Mouse (Mus musculus): ENCODE data around the gene Lgals7. TPM values are rescaled to one million over a fixed set of nuclear protein-coding genes. Genes with fewer than 3 reads are reported as not detected.
A peak's percentile ranks its signal among the peaks of the same experiment; 100 is the strongest.

The Lgals7 gene
- polyA plus RNA-seq, 1 experiment from 2014 or later = 1.9 TPM

GRCm38 (mm10) chr7:28833723-28834347, 29.8 kb upstream of the Lgals7 start, which contains the start of gene Lgals4:
Lgals4 (plus strand) TSS chr7:28833854.
- no peak for DNase-seq (ENCODE audit: low spot score)
- Histone ChIP-seq H3K27me3 (replicated peaks; ENCODE audit: low read depth, poor library complexity, severe bottlenecking) (no peaks in the 10 kb centered on the region), H3K27ac (replicated peaks) (no peak within 1 kb of the TSS), H3K9me3 (0 out of 2 replicates have a peak, but pooled peaks cover 4% of the 10 kb centered on the region), H3K4me3 (no peak within 1 kb of the TSS), H3K36me3 (replicated peaks) (peaks cover 30% of the 10 kb centered on the region), H3K4me1 (no peaks in the 10 kb centered on the region)
- WGBS = 80% methylated on average over 6 of the region's 6 CpGs

DNA sequence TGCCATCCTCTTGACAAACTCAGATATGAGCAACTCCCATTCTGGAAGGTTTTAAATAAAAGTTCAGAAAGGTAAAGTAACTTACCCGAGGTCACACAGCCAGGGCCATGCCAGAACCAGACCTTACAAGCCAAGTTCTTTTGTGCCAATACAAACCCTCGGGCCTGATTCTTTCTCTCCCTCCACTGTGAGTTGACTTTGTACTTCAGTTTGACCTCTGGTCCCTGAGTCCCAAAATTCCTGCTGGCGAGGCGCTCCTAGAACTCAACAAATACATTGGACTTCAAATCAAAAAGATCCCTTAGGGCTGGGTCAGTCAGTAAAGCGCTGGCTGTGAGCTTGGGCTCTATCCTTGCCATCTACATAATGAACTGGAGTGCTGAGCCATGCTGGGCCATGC, 26.7 kb upstream of the Lgals7 start:
- DNase-seq (ENCODE audit: low spot score) = no peak
- H3K4me3 ChIP-seq = no peak overlapping the region
- no peaks in the 10 kb centered on the region for H3K9me3 ChIP-seq
- H3K27ac ChIP-seq (replicated peaks) = no peak overlapping the region
- no peaks in the 10 kb centered on the region for H3K27me3 ChIP-seq (replicated peaks; ENCODE audit: low read depth, poor library complexity, severe bottlenecking)
- H3K36me3 ChIP-seq (replicated peaks) = peaks cover 4% of the 10 kb centered on the region
- WGBS = 84% methylated on average over 5 of the region's 5 CpGs
- no peaks in the 10 kb centered on the region for H3K4me1 ChIP-seq

- DNase-seq (ENCODE audit: low spot score) = no peak
- H3K36me3 ChIP-seq (replicated peaks) = no peaks in the 10 kb centered on the region
- no peaks in the 10 kb centered on the region for H3K27me3 ChIP-seq (replicated peaks; ENCODE audit: low read depth, poor library complexity, severe bottlenecking)
- WGBS = 85% methylated on average over 9 of the region's 9 CpGs
- no peaks in the 10 kb centered on the region for H3K9me3 ChIP-seq
- no peak overlapping the region for H3K4me3 ChIP-seq
- no peak overlapping the region for H3K27ac ChIP-seq (replicated peaks)
- H3K4me1 ChIP-seq = no peaks in the 10 kb centered on the region
Observed at GRCm38 (mm10) chr7:28838331-28838730, 25.3 kb upstream of the Lgals7 start.

DNA sequence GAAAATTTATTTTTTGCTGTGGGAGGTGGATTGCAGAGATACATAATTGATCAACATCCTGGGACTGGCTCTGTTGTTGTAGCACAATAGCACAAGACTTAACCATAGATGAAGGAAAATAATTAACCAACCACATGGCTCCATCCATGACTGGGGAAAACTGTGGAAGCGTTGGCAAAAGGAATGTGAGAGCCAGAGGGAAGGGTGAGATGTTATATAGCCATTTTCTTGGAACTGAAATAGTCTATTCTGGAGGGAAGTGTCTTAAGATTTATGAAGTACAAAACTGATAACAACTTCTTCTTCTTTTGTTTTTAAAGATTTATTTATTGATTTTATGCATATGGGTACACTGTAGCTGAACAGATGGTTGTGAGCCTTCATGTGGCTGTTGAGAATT, 16.4 kb upstream of the Lgals7 start:
- H3K9me3 ChIP-seq = 0 out of 2 replicates have a peak, but pooled peaks cover 3% of the 10 kb centered on the region
- no peak overlapping the region for H3K4me3 ChIP-seq
- WGBS = 89% methylated on average over 1 of the region's 1 CpGs
- H3K27ac ChIP-seq (replicated peaks) = no peak overlapping the region
- H3K4me1 ChIP-seq = peaks cover 10% of the 10 kb centered on the region
- H3K27me3 ChIP-seq (replicated peaks; ENCODE audit: low read depth, poor library complexity, severe bottlenecking) = no peaks in the 10 kb centered on the region
- H3K36me3 ChIP-seq (replicated peaks) = no peaks in the 10 kb centered on the region
- DNase-seq (ENCODE audit: low spot score) = no peak

- 0 out of 2 replicates have a peak, but pooled peaks cover 7% of the 10 kb centered on the region for H3K9me3 ChIP-seq
- H3K4me1 ChIP-seq = peaks cover 10% of the 10 kb centered on the region
- H3K27ac ChIP-seq (replicated peaks) = peak overlapping the region; percentile 60
- H3K4me3 ChIP-seq = no peak overlapping the region
- H3K36me3 ChIP-seq (replicated peaks) = no peaks in the 10 kb centered on the region
- DNase-seq (ENCODE audit: low spot score) = peak; percentile 52
- H3K27me3 ChIP-seq (replicated peaks; ENCODE audit: low read depth, poor library complexity, severe bottlenecking) = no peaks in the 10 kb centered on the region
- WGBS = 42% methylated on average over 1 of the region's 1 CpGs
Observed at GRCm38 (mm10) chr7:28849700-28850236, 13.9 kb upstream of the Lgals7 start.

DNA sequence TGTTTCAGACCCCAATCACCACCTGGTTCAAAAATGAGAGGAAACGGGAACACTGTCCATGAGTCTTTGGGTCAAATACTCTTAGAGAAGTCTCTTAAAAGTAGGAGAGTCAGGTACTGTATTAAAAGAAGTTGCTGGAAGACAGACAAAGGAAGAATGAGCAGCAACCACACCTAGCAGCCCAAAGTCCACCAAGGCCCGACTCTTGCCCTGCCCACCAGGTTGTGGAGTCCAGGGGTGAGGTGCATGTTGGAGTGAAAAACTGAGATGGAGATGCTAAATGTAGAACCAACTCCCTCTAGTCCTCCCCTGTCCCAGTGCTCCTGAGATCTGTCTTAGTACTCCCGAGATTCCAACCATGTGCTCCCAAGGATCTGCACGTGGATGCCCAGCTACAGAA, 13.0 kb upstream of the Lgals7 start:
- Histone ChIP-seq H3K36me3 (replicated peaks) (no peaks in the 10 kb centered on the region), H3K9me3 (0 out of 2 replicates have a peak, but pooled peaks cover 7% of the 10 kb centered on the region), H3K4me1 (peaks cover 10% of the 10 kb centered on the region), H3K27me3 (replicated peaks; ENCODE audit: low read depth, poor library complexity, severe bottlenecking) (no peaks in the 10 kb centered on the region), H3K27ac (replicated peaks) (no peak overlapping the region), H3K4me3 (no peak overlapping the region)
- 89% methylated on average over 4 of the region's 4 CpGs for WGBS
- DNase-seq (ENCODE audit: low spot score) = no peak

- WGBS = 89% methylated on average over 2 of the region's 2 CpGs
- Histone ChIP-seq H3K4me3 (no peak overlapping the region), H3K27me3 (replicated peaks; ENCODE audit: low read depth, poor library complexity, severe bottlenecking) (no peaks in the 10 kb centered on the region; the same call in 1 of the 2 replicates), H3K27ac (replicated peaks) (no peak overlapping the region), H3K36me3 (replicated peaks) (no peaks in the 10 kb centered on the region), H3K4me1 (peaks cover 12% of the 10 kb centered on the region), H3K9me3 (no peaks in the 10 kb centered on the region)
- DNase-seq (ENCODE audit: low spot score) = no peak
Observed at GRCm38 (mm10) chr7:28859953-28860352, 3.7 kb upstream of the Lgals7 start.

GRCm38 (mm10) chr7:28860898-28861297, 2.8 kb upstream of the Lgals7 start:
- H3K27me3 ChIP-seq (replicated peaks; ENCODE audit: low read depth, poor library complexity, severe bottlenecking) = no peaks in the 10 kb centered on the region; the same call in none of the 2 replicates
- H3K4me1 ChIP-seq = peaks cover 16% of the 10 kb centered on the region
- H3K36me3 ChIP-seq (replicated peaks) = no peaks in the 10 kb centered on the region
- 82% methylated on average over 6 of the region's 6 CpGs for WGBS
- no peak overlapping the region for H3K27ac ChIP-seq (replicated peaks)
- no peaks in the 10 kb centered on the region for H3K9me3 ChIP-seq
- no peak for DNase-seq (ENCODE audit: low spot score)
- no peak overlapping the region for H3K4me3 ChIP-seq

DNA sequence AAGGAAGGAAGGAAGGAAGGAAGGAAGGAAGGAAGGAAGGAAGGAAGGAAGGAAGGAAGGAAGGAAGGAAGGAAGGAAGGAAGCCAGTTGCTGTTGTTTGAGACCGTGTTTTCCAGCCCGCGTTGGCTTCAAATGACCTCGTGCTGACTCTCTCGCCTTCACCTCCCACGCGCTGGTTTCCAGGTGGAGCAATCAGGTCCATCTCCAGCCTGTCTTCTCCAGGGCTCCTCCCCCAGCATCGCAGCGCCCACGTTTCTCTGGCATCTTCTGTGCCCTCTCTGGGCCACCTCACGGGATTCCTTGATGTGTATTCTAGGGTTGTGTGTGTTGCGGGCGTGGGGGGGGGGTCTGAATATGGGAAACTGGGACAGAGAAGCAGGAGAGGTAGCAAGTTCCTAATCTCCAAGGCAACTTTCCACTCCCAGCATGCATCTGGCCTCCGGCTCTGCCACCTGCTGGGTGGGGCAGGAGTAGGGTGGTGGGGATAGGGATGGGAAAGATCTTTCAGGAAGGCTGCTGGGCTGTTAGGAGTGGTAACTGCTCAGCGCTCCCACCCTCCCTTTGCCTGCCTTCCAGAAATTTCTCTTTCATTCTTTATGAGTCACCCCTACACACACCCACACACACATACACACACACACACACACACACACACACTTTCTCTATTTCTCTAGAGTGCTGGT, 695 bp upstream of the Lgals7 start:
- H3K9me3 ChIP-seq = no peaks in the 10 kb centered on the region
- no peak overlapping the region for H3K4me3 ChIP-seq
- no peaks in the 10 kb centered on the region for H3K36me3 ChIP-seq (replicated peaks)
- no peak overlapping the region for H3K27ac ChIP-seq (replicated peaks)
- 81% methylated on average over 15 of the region's 15 CpGs for WGBS
- H3K27me3 ChIP-seq (replicated peaks; ENCODE audit: low read depth, poor library complexity, severe bottlenecking) = no peaks in the 10 kb centered on the region; the same call in none of the 2 replicates
- DNase-seq (ENCODE audit: low spot score) = no peak
- peaks cover 26% of the 10 kb centered on the region for H3K4me1 ChIP-seq

- 52% methylated on average over 9 of the region's 9 CpGs for WGBS
- Histone ChIP-seq H3K27me3 (replicated peaks; ENCODE audit: low read depth, poor library complexity, severe bottlenecking) (no peaks in the 10 kb centered on the region; the same call in none of the 2 replicates), H3K36me3 (replicated peaks) (no peaks in the 10 kb centered on the region), H3K4me3 (no peak overlapping the region), H3K27ac (replicated peaks) (no peak overlapping the region; the same call in 1 of the 2 replicates), H3K9me3 (no peaks in the 10 kb centered on the region), H3K4me1 (peaks cover 26% of the 10 kb centered on the region)
- DNase-seq (ENCODE audit: low spot score) = no peak
Observed at GRCm38 (mm10) chr7:28864288-28864750, 666 bp downstream of the Lgals7 start.

GRCm38 (mm10) chr7:28865481-28866300, 2.0 kb downstream of the Lgals7 start:
- Histone ChIP-seq H3K4me3 (peak overlapping the region; percentile 46), H3K27ac (replicated peaks) (peak overlapping the region; percentile 32), H3K27me3 (replicated peaks; ENCODE audit: low read depth, poor library complexity, severe bottlenecking) (no peaks in the 10 kb centered on the region; the same call in none of the 2 replicates), H3K4me1 (peaks cover 26% of the 10 kb centered on the region), H3K36me3 (replicated peaks) (no peaks in the 10 kb centered on the region), H3K9me3 (no peaks in the 10 kb centered on the region)
- 45% methylated on average over 33 of the region's 33 CpGs for whole genome bisulfite sequencing
- peak; percentile 79 for DNase-seq (ENCODE audit: low spot score)

Data from embryonic facial prominence, embryonic 10.5 days (tissue).